Mouse (Mus musculus) MN1 (cell line): ENCODE data around the gene Tex37.

ENCODE experiments used
- DNase-seq: peaks from one replicate; pipeline ENCODE4 v3.0.0-alpha.2; 2016; ENCODE audit warnings: low spot score

Gene Tex37

GRCm38 (mm10) chr6:70918827-70919226 is at the start of gene Tex37:
TSS of gene Tex37 (minus strand) at chr6:70918927.
- DNase-seq, result no peak

GRCm38 (mm10) chr6:70968291-70968690 is 49.6 kb upstream of the Tex37 start:
- DNase-seq, result no peak

GRCm38 (mm10) chr6:70967422-70967821 is 48.7 kb upstream of the Tex37 start:
- no peak for DNase-seq

- no peak for DNase-seq
Measured at GRCm38 (mm10) chr6:70965694-70966093, 47.0 kb upstream of the Tex37 start.

DNA sequence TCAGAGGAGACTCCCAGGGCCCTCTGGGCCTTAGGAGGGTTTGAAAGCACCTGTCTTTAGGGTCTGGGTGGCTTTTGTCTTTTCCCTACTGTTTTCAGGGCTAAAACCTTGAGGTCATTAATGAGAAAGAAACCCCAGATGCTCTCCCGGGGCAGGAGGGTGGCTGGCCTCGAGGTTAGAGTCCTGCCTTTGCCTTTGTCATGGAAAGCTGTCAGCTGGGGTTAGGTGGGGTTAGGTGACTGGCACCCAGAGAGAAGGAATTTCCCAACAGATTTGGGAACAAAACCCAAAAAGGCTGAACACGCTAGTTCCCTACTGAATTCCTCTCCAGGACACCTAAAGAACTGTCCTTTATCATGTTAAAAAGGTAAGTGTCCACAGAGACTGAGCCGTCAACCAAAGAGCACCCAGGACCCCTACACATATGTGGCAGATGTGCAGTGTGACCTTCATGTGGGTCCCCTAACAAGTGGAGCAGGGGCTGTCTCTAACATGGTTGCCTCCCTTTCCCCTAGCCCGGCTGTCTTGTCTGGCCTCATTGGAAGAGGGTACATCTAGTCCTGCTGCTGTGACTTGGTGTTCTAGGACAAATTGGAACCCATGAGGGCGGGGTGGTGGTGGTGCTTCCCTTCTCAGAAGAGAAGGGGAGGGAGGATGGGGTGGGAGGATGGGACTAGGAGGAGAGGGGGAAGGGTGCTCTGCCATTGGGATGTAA is 45.5 kb upstream of the Tex37 start:
- DNase-seq, result no peak

DNA sequence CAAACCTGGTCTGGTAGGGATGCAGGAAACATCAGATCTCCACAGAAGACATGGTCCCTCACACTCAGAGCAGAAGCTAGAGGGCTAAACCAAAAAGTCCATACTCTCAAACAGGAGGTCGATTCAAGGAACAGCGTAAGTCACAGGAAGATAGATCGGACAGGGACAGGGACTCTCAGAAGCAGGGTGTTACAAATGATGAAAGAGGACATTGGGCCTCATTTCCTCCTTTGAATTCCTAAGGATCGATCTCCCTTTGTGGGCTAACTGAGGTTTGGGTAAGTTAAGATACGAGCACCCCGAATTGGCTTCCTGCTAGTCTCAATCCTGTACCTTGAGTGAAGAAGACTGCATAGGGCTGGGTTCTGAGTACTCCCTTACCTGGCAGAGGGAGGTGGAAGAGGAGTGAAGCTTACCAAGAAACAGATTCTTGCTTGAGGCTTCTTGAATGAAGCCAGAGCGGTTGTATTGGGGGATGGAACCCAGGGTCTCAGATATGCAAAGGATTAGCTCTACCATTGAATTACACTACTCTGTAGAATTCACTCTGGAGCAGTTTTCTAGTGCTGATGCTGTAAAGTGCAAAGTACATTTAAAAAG is 38.7 kb upstream of the Tex37 start:
- DNase-seq, result no peak

- DNase-seq, result no peak
Measured at GRCm38 (mm10) chr6:70956936-70957335, 38.2 kb upstream of the Tex37 start.

GRCm38 (mm10) chr6:70956285-70956912 is 37.7 kb upstream of the Tex37 start, which contains the start of gene Foxi3:
TSS of gene Foxi3 (plus strand) at chr6:70956531.
- DNase-seq, result peak; percentile 8

DNA sequence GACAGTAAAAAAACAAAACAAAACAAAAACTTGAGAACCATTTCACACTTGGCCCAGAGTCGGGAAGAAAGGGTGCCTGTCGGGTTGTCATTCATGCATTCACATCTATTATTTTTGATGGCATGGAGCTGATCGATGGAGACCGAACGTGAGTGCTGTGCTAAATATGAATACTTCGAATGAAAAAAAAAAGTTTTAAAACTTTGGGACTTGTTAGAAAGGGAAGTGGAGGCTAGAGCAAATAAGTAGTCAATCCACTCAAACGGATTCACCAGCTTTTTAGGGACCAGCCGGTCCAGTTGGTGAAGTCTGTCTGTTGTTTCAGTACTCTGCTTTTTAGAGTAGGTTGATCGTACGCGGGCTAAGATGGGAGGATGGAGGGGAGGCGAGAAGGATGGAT is 37.1 kb upstream of the Tex37 start:
- DNase-seq, result no peak

DNA sequence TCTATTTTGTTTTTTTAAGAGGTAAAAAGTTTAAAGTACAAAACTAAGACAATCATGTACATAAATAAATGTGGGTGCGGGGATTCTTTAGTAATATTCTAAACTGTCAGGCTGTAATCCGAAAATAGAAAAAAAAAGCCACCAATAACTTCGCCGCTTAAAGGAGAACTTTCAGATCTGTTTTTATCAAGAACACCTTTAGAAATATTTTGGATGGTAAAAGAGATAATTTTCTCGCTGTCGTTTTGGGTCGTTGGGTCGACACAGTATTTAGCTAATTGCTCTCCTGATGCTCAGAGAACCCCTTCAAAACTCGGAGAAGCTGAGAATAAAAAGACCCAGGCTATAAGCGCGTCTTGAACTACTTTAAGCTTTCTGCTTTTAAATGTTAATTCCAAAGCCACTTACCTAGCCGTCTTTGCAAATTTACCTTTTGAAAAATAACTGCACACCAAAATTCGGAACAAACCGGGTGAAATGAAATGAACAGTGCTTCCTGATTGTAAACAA is 36.6 kb upstream of the Tex37 start:
- DNase-seq, result no peak

DNA sequence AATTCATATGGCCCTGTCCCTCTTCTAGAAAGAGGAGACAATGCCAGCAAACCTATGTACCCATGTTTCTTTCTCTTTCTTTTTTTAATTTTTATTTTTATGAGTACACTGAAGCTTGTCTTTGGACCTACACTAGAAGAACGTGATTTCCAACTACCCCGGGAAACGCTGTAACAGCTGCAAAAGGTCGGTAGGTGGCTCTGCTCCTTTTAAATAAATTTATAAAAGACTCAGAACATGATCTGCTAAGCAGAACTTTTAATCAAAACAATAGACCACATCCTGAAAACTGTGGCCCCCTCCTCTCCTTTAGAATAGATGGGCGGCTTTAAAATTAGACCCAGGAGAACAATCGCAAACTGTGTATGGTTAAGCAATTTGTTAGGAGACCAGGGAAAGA is 35.3 kb upstream of the Tex37 start:
- peak; percentile 8 for DNase-seq

DNA sequence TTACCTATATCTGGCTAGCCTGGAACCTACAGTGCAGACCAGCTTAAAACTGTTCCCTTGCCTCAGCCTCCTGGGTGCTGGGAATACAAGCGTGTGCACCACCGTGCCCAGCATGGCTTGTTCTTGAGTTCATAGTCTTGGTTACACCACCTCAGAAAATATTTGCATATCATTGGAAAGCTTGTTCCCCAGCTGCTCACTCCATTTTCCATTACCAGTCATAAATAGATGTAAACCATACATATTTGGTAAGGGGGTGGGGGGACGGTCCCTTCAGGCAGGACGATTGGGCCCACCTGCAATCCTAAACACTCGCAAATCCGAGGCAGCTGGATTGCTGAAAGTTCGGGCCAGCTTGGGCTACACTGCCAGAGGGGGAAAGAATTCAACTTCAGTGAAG is 34.5 kb upstream of the Tex37 start:
- DNase-seq, result no peak

DNA sequence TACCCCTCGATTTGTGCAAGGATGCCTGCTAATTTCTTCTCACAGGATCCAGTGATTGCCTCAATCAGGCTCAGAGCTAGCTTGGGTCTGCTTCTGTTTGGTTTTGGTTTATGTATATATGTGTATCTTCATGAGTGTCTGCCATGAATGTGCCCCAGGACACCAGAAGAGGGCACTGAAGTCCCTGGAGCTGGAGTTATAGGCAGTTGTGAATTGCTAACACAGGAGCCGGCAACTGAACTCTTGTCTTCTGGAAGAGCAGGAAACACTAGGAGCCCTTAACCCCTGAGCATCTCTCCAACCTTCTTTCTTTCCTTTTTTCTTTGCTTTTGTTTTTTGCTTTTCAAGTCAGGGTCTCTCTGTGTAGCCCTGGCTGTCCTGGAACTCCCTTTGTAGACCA is 13.1 kb upstream of the Tex37 start:
- DNase-seq, result no peak

DNA sequence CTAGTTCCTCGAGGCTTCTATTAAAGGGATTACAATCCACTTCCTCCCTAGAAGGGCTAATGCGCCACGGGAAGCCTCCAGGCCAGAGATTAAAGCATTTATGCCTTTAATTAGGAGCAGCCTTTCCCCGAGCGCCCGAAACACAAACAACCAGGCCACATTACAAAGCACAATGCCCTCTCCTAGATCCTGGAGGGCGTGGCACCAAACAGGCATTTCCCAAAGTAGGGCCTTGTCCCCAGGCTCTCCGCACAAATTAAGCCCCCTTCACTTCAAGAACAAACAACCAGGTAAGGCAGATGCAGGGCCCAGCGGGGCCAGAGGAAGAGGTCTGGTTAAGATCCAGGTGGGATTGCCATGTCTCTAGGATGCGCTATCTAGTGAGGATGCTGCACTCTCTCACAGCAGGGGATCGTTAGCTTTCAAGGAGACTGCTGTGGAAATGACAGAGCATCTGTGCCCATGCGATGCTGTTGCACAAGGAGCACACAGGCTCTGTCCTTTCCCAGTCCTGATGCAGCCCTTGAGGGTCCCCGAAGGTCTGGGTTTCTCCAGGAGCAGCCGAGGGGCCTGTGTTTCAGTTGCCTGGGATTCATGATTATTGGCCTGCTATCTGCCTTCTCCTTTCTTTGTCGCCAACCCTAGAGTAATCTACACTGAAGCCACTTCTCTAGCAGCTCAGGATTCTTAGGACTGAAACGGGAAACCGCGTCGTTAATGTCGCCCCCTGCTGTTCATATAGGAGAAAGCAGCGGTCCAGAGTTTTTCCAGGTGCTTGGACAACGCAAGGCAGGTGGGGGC is 2.7 kb upstream of the Tex37 start:
- peak; percentile 55 for DNase-seq

- no peak for DNase-seq
Measured at GRCm38 (mm10) chr6:70912396-70912765, 6.3 kb downstream of the Tex37 start.

GRCm38 (mm10) chr6:70911668-70912395 is 6.9 kb downstream of the Tex37 start:
- DNase-seq, result no peak

GRCm38 (mm10) chr6:70910285-70910684 is 8.4 kb downstream of the Tex37 start:
- DNase-seq, result no peak

DNA sequence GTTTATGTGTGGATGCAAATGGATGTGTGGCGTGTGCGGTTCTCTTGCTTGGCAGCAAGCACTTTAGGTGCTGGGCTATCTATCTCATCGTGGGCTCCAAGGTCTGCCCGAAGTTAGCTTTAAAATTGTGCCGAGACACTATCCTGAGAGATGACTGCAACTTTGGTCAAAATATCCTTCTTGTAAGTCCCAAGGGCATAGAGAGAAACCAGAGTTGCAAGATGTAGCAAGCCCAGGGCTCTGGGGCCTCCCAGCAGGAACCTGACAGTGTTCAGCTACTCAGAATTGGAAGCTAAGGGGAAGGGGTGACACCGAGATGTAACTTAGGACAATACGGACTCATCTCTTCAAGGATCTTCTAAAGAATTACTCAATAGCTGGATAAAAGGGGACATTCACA is 9.2 kb downstream of the Tex37 start:
- no peak for DNase-seq

DNA sequence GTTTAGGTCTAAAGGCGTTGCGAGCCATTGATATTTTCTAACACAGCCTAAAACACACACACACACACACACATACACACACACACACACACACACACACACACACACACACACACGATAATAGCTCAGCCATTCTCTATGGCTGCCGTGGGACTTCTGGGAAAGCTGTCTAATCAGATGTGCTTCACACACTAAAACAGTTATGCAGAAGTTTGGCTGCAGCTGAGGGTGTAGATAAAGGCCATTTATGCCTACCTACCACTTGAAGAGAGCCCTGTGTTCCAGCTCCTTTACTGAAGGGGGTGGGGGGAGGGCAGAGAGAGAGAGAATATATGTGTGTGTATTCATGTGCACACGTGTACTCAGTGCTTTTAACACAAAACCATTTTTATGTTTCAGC is 15.0 kb downstream of the Tex37 start:
- DNase-seq, result no peak

- DNase-seq, result no peak
Measured at GRCm38 (mm10) chr6:70899594-70900003, 19.1 kb downstream of the Tex37 start.

- DNase-seq, result no peak
Measured at GRCm38 (mm10) chr6:70898166-70898565, 20.6 kb downstream of the Tex37 start.

DNA sequence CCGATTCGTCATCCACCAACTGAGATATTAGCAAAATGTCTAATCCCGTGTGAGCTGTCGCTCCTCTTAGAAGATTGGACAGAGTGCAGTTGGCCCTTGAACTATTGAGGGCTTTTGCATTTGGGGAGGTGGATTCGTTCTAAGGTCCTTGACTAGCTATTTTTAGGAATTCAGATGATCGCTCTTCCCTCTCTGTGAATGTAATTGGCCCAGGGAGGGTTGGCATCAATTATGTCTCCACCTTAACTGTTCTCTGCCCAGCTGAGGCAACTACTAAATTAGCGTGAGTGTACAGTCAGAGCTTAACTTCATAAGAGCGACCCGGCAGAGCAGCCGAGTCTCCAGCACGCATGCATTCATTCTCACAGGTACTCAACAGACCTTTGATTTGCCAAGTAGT is 30.7 kb downstream of the Tex37 start:
- no peak for DNase-seq
